Mouse (Mus musculus) embryo, embryonic 9.5 days (tissue): ENCODE results near the gene Clec4e.
"Not testable (repeated sequence)": the region's sequence is repeated elsewhere in the genome, so short reads cannot be mapped to it uniquely, and the experiment has no call there.

Source experiments
- DNase-seq: peaks from one replicate; pipeline ENCODE4 v3.0.0-alpha.2; 2017; ENCODE audit errors: extremely low spot score

Gene Clec4e

GRCm38 (mm10) chr6:123289753-123290152 is at the start of gene Clec4e:
TSS of gene Clec4e (minus strand) at chr6:123289870.
- DNase-seq = no peak

GRCm38 (mm10) chr6:123332503-123332902 is 42.8 kb upstream of the Clec4e start:
- DNase-seq = no peak

- no peak for DNase-seq
These were observed 18.4 kb upstream of the Clec4e start, which contains the start of gene Vmn2r19 for GRCm38 (mm10) chr6:123308033-123308432. TSS of gene Vmn2r19 (plus strand) at chr6:123308333.

- not testable (repeated sequence) for DNase-seq
These were observed 16.6 kb upstream of the Clec4e start for GRCm38 (mm10) chr6:123306315-123306714.

- no peak for DNase-seq
These were observed 7.0 kb upstream of the Clec4e start for GRCm38 (mm10) chr6:123296687-123297086.

- DNase-seq = not testable (repeated sequence)
These were observed 3.8 kb upstream of the Clec4e start for GRCm38 (mm10) chr6:123293509-123293908.

GRCm38 (mm10) chr6:123292751-123293400 is 3.2 kb upstream of the Clec4e start:
- DNase-seq = no peak

GRCm38 (mm10) chr6:123288931-123289330 is 739 bp downstream of the Clec4e start:
- DNase-seq = no peak

GRCm38 (mm10) chr6:123286311-123286710 is 3.4 kb downstream of the Clec4e start:
- no peak for DNase-seq

GRCm38 (mm10) chr6:123279443-123279842 is 10.2 kb downstream of the Clec4e start:
- DNase-seq = no peak

- no peak for DNase-seq
These were observed 22.7 kb downstream of the Clec4e start for GRCm38 (mm10) chr6:123266945-123267344.

GRCm38 (mm10) chr6:123265809-123266208 is 23.9 kb downstream of the Clec4e start:
- no peak for DNase-seq

GRCm38 (mm10) chr6:123264194-123264593 is 25.5 kb downstream of the Clec4e start:
- DNase-seq = no peak

GRCm38 (mm10) chr6:123261555-123262161 is 28.0 kb downstream of the Clec4e start, which contains the start of gene Clec4d:
TSS of gene Clec4d (plus strand) at chr6:123262111.
- no peak for DNase-seq

- DNase-seq = no peak
These were observed 28.8 kb downstream of the Clec4e start for GRCm38 (mm10) chr6:123260868-123261267.

- no peak for DNase-seq
These were observed 29.6 kb downstream of the Clec4e start for GRCm38 (mm10) chr6:123259889-123260603.

GRCm38 (mm10) chr6:123258946-123259345 is 30.7 kb downstream of the Clec4e start:
- no peak for DNase-seq

- DNase-seq = no peak
These were observed 36.9 kb downstream of the Clec4e start for GRCm38 (mm10) chr6:123252735-123253134.

- DNase-seq = not testable (repeated sequence)
These were observed 40.8 kb downstream of the Clec4e start for GRCm38 (mm10) chr6:123248862-123249261.

- no peak for DNase-seq
These were observed 45.5 kb downstream of the Clec4e start for GRCm38 (mm10) chr6:123244201-123244600.

- DNase-seq = no peak
These were observed 52.1 kb downstream of the Clec4e start for GRCm38 (mm10) chr6:123237582-123237981.
